Mouse (Mus musculus) NIH3T3 (cell line): ENCODE measurements at regions not wholly inside any gene's neighbourhood (a gene's known extent, or its start where the extent isn't known, plus 50 kb on each side); places are given as distances from the start of the nearest gene placed in this dataset.

ENCODE experiments used
- DNase-seq: peaks from one replicate; pipeline ENCODE4 v3.0.0-alpha.2; 2012; ENCODE audit warnings: low read depth

DNA sequence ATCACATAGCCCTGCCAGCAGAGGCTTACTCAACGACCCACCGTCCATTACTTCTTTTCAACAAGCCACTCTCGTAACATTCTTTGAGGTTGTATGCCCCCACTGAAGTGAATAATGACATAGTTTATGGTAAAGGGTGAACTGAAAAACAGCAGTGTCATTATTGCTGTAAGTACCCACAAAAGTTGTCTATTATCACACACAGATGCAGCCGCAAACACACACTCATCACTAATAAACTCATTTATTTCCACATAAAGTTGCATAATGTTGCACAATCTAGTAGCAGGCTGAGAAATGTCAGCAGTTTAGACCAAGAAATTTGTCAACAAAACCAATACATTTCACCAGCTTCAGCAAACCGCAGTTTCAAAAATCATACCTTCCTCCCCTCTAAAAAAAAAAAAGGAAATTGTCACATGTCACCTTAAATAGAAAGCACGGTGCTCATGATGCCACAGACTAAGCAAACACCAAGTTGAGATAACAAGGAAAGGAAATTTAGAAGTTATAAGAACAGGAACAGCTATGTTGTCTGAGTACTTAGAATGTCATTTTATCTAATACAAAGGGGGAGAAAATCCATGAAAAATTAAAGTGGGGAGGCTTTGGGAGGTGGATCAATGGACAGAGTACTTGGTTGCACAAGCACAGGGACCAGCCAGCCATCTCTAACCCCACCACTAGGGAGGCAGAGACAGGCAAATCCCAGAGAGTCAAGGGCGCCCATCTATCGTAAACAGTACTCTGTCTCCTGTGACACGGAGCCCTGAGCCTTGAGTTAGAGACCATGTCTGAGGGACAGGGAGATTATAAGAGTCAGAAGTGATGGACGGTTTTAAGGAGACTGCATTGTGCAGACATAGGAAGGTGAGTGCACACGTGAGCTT lies 195.9 kb downstream of the Hlx start:
- DNase-seq: peak; percentile 55

DNA sequence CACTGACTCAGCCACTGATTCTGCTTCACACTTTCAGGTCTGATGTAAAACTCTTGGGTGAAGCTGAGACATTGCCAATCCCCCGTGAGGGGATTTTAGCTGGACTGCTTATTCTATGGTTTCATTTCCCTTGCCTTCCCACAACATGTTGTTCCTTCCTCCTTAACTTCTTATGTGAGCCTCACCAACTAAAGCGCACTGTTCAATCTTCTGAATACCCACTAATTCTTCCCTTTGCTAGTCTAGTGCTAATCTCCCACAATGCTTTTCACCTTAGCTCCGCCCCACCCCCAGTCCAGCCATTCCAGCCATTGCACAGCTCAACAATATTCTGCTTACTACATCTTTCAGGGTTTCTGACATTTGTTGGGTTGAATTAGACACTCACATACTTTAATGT lies 196.7 kb downstream of the Hlx start:
- DNase-seq: no peak

DNA sequence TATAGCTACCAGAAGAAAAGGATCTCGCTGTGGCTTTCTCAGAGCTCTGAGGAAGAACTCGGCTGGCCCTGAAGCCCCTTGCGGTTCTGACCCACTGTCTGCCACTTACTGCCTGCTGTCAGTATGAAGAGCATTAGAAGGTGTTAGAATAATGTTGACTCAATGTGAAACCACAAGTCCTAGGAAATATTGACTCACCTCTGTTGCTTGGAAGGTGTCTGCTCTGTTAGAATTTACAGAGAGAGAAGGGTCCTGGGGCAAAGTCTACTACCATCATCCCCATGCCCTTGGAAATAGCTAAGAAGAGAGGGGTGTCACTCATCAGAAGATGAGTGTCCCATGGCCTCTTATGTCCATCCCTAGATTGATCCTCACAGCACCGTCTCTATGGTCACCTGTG lies 197.9 kb downstream of the Hlx start:
- no peak for DNase-seq

DNA sequence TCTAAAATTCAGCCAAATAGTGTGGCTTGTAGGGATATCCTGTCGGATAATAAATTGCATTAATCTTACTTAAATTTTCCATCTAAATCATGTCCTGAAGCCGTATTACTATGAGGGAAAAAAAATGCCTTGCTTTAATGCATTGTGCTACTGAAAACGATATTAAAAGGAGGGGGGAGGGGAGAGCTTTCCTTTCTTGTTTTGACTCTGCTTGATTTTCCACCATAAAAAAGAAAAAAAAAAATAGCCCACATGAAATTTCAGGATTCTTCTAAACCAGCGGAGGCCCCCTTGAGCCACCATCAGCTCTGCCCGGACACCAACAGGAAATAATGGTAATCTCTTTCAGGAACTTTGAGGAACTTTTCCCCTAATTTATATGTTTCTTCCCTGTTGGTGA lies 198.5 kb downstream of the Hlx start:
- no peak for DNase-seq

DNA sequence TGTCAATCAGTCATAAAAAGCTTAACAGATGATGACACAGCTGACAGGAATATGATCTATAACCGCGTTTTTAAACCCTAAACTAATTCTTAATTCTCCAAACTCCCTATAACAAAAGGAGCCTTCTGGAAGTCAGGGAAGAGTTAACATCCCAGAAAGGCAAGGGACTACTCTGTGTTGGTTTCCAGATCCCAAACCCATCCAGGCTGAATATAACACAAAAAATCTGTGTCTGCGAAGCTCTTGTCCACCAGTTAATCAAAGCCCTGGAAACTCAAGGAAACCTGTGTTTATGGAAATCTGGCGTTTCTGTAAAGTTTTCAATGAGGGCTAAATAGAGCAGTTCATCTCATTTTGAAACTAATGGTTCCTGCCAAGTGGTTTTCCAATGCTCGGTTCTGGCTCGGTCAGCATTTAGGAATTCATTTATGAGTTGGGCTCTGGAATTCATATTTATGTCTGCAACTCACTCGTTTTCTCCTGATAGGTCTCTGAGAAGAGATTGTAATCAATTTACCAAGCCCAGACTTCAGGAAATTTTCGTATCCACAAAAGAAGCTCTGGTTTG lies 199.8 kb downstream of the Hlx start:
- peak; percentile 84 for DNase-seq

DNA sequence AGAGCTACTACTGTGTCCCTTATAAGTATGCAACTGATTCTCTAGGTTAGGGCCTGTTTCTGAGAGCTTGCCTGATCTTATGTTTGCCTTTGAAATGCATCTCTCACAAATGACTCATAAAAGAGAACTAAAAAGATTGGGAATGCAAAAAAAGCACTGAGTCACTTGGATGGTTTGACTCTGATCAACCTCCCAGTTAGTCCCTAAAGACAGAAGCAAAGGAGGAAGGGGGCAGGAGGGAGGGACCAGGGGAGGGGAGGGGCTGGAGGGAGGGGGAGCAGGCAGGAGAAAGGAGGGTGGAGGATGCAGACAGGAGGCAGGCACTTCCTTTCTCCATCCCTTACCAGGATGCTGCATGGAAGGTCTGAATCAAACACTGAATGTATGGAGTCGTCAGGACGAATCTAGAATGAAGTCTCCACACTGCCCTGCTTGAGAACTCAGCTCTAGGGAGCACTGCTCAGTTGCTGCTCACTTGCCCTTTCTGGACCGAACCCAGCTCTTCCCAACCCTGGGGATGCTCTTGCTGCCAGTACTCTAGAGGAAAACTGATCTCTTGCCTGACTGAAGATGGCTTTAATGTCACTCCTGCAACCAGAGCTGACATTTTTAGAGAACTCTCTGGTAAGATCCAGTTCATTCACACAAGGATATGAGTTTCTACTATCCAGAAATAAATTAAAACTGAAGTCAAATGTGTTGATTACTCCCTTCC lies 201.7 kb downstream of the Hlx start:
- DNase-seq: peak; percentile 53

DNA sequence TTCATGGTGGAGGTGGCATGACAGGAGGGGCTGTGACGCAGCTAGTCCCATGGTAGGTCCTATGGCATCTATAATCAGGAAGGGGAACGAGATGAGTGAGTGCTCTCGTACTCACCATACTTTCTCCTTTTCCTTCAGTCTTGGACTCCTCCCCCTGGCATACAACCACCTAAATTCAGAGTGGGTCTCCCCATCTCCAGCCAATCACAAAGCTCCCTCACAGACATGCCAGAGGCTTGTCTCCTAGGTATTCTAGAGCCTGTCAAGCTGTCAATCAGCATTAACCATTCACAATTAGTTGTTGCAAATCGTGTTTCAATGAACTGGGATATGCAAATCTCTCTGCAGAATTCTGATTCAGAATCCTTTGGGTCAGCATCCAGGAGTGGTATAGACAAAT lies 206.7 kb downstream of the Hlx start:
- DNase-seq: no peak

DNA sequence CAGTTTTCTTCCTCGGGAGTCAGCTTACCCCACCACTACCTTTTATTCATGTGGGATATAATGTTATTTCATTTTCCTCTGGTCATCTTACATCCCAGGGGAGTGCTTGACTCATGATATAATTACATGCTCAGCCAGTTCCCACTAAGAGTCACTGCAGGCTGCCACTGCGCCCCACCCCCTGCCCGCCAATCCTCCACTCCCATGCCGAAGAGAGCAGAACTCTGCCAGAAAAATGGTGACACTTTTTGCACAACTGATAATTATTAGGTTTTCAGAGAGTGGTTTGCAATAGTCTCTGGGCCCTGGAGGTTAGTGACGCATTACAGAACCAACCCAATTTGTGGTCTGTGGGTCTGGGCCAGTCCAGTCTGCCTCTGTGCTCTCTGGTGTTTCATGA lies 212.9 kb downstream of the Hlx start:
- peak; percentile 74 for DNase-seq

DNA sequence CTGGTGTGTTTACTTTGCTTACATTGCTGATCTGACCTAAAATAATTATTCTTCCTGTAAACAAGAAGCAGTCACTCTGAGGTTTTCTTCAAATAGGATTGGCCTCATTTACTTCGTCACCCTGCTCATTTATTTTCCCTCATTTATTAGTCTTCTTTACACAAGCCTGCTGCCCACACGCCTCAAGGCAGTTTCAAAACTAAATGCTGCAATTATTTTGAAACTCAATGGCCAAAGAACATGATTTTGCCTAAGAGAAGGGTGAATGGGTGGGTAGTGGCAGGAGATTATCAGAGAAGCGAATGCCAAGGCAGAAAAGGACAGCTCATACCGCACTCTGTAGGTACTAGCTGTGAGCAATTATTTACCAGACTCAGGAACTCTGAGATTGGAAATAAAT lies 227.8 kb downstream of the Hlx start:
- no peak for DNase-seq

DNA sequence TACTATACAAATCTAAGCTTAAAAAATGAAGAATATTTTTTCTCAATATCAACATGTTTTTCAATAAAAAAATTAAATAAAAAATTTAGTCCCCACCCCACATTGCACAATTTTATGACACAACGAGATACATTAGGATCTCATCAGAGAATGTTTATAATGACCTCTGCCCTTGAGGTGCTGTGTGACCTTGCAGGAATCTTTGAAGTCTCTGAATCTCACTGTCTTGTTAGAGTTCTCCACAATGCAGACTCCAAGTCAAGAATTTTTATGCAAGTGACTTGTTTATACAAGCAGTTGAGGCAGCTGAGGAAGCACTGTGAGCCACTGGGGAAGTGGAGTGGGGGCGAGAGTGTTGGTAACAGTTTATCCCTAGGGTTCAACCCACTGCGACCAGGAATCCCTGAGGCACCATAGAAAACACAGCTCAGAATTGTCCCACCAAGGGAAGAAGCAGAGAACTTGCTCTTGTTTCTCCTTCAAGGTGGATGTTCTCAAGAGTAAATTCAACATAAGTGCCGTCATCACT lies 228.5 kb downstream of the Hlx start:
- DNase-seq: no peak

DNA sequence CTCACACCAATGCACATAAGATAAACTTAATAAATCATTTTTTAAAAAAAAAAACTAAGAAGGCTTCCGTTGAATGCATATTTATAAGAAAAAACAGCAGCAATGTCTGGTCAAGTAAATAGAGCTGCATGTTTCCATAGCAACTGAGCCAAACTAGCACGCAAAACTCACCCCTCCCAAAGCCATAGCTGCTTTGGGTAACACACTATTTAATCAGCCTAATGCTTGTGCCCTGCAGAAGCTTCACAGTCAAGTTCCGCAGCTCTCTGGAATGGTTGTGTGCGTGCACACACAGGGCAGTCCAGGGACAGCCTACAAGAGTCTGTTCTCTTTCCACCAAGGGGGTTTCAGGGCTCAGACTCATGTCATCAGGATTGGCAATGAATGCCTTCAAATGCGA lies 231.7 kb downstream of the Hlx start:
- DNase-seq: no peak

DNA sequence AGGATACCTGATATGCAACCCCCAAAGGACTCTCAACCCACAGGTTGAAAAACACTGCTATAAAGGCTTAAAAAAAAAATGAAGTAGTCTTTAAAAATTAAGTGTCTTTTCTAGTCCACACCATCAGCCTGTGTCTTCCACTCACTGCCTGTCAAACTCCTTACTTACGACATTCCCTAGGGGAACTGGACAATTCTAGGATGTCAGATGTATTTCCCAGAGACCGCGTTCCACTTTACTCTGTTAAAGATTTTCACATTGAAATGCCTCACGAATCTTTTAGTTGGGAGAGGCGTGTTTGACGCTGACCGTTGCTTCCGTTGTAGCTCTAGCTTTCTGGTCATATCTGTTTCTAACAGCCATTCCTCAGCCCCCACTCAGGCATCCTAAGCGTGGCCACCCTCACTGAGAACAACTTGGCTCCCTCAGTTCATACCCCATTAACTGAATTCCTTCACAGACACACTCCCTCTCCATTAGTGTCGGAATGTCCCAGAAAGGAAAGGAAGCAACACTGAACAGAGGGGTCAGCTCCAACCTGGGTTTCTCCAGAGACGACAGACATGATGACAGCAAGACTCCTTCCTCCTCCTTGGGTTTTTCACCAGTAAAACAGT lies 233.4 kb downstream of the Hlx start:
- no peak for DNase-seq

DNA sequence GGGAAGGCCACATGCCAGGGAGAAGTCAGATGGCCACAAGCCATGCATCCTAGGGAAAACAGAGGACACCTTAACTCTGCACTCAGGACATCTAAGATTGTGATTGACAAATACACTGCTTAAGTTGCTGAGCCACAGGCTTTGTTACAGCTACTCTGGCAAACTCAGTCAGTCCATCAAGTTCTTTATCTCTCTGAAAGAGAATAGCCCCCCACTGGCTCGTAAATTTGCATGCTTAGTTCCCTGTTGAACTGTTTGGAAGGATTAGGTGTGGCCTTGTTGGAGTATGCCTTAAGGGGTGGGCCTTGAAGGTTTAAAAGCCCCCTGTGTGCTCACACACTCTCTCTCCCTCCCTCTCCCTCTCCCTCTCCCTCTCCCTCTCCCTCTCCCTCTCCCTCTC lies 235.4 kb downstream of the Hlx start:
- no peak for DNase-seq

DNA sequence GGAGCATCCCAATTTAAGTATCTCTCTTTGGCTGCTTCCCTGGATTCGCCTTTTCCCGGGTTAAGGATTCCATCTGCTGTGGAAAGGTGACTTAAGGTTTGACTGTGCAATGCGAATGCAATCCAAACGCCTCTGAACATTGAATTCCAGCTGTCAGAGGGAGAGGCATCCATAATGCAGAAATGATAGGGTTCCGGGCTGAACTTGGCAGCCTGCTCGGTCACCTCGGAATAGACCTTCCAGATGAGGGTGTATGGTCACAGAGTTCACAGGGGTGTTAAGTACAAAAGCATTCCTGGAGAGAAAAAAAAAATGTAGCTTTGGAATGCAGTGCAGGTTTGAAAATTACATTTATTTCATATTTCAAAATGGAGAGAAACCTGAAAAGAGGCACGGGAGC lies 238.6 kb downstream of the Hlx start:
- DNase-seq: no peak

DNA sequence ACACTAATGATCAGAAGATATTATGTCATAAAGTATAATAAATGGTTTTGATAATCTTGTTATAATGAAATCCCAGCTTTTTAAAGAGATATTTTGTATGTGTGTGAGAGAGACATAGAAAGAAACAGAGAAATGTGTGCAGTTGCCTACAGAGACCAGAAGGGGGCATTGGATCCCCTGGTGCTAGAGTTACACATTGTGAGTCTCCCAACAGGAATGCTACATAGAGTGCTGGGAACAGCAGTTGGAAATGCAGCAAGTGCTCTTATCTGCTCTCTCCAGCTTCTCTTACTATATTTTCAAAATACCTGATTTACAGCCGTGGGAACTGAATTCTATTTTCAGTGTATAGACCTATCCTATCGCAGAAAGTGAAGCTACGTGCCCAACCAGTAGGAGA lies 240.3 kb downstream of the Hlx start:
- peak; percentile 14 for DNase-seq

DNA sequence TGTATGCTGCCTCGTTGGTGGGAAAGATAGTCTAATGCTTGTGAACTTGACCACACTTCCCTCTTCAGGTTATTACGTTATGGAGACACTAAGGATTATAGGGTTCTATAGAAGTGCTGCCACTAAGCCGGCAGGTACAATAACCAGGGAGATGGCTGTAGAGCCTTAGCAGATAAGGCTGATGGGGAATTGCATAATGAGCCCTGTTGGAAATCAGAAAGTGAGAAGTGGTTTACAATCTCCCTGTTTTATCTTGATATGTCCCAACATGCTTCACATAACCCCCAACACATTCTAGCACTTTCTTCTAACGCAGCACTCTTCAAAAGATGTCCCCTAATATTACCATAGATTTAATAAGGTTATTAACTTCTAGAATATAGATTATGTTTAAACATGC lies 241.2 kb downstream of the Hlx start:
- no peak for DNase-seq

DNA sequence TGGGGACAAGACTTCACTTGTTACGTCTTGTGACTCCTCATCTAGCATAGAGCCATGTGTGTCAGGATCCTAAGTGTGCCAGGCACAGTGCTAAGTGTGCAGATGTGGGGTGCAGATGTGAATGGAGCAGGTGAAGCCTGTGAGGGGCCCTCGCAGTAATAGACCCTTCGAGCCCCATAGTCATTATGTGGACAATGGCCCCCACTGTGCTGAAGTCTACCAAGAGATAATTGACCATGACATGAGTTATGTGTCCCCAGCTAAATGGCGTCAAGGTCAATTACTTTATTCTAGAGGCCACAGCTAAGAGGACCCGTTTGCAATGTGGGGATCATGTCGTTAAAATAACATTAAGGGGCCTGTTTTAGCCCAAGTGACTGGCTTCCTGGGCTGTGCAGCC lies 245.0 kb downstream of the Hlx start:
- no peak for DNase-seq

DNA sequence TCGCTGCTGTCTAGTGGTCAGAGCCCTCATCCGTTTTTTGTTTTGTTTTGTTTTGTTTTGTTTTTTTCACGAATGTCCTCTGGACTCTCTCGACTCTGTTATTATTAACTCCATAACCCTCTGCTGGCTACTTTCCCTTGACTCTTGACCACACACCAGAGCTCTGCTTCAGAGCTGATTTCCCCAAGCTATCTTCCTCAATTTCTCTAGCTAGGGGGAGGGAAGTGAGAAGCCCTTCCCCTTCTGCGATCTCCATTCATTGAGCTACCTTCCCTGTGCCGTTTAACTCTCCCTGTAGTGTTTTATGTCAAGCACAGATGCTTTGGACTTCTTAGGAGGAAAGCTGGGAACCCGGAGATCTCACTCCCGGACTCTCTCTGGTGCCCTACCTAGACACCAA lies 247.6 kb downstream of the Hlx start:
- no peak for DNase-seq

DNA sequence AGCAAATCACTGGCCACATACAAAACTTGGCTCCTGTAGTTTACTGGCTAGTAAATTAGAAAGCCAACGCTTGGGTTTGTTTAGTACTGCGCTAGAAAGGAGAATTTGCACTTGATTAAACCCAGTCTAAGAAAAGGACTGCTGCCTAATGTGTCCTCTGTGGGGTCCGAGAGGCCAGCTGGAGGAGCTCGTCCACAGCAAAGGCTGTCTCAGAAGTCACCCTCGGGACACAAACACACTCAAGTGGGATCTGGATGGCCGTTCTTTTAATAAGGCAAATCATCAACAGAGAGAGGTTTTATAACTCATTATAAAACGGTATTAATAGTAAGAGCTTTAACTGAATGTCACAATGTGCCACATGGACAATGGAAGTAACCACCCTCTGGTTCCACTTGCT lies 249.0 kb downstream of the Hlx start:
- DNase-seq: no peak

DNA sequence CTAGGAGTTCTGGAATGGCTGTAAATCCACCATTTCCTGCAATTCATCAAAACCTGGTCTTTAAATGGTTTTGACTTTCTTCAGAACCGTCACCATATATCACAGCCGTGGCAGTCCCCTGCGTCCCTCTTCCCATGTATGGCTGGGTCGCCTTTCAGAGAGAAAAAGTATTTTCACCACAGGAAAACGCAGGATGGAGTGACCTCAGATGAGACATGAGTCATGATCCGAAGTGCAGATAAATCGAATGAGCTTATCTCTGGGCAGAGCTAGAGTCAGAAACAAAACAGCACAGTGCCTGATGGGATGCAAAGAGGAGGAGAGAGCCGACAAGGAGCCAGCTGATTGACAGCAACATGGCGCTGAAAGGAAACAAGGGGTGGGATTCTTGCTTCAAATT lies 250.4 kb downstream of the Hlx start:
- DNase-seq: no peak

DNA sequence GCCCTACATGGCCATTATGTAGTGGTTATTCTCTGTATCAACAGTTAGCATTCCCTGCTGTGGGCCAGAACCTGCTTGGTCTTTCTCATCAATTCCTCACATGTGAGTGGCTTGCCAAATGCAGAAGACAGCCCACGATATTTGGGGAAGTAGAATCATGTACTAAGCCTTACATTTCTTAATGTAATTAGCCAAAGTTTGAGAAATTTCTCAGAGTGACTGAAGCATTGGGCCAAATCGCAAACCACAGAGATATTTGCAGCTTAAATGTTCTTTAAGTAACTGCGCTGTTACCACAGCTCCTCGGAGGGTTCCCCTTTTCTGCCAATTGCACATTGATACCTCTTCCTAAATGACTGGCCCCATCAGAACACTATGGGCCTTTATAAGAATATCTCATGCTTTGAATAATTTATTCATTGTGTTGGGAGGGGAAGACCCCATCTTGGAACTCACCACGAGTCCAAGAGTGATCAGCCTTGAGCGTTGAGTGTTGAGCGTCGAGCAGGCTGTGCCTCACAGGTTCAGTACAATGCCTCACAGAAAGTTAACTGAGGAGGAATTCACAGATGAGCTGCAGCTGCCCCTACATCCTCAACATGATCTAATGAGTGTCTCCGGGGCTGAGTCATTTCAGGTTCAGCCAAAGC lies 251.7 kb downstream of the Hlx start:
- DNase-seq: no peak

DNA sequence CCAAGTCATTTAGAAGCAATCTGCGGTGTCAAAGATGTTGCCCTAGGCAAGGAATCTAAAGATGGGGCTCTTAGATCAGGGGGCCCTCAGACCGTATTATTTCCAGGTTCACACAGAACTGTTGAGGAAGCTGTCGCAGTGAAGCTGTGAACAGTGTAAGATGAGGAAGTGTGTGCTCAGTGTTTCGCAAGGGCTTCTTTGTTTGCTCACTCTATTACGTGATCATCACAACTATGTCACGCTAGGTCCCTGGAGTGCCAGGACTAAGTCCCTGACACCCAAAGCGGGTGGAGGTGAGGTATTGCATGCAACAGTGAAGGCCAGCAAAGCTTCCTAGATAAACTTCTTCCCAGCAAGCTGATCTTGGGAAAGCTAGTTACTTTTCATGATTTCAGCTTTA lies 254.4 kb downstream of the Hlx start:
- no peak for DNase-seq
